Comparison of ENCODE assay signal across 27 mouse cellular contexts in the genomic region with DNA sequence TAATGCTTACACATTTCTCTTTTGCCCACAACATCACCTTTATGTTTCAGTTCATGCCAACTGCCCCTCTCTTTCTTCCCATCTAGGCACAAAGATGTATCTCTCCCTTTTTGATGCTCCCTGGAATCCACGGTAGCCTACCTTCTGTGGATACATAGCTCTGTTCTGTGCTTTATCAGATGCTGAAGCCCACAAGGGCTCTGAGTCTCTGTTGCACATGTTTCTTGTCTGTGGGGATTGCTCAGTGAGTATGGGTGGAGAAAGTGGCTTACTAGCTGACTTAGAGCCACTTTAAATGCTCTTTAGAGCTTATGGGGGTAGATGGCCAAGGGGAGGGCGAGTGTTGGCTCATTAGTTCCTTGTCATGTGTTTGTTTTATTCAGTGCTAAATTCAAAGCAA.
DNase-seq lines count a peak whose midpoint lies in the region; ATAC-seq and TF ChIP-seq lines count a peak whose summit lies in the region.
"Had no signal": no experiment of that assay in that cellular context is flagged by ENCODE, and none has a peak within 500 bp of the region (broad histone marks: within the 10 kb centered on the region; RNA-seq: fewer than 3 reads in every experiment).

No protein-coding gene starts in this region.

- ATAC-seq in forebrain, embryonic 16.5 days: 0 out of 2 replicates have a peak, but pooled peaks have one; percentile 18
- ATAC-seq in hindbrain, embryonic 13.5 days (ENCODE audit: low FRiP score): no peak
- ATAC-seq in hindbrain, embryonic 14.5 days (ENCODE audit: low FRiP score): no peak
- no peak for ATAC-seq in midbrain, embryonic 11.5 days (ENCODE audit: low FRiP score)
- no peak for ATAC-seq in midbrain, postnatal 0 days (ENCODE audit: low FRiP score)
- no peak for ATAC-seq in stomach, embryonic 14.5 days (ENCODE audit: insufficient number of reproducible peaks, insufficient read depth, low FRiP score, low read depth)
- no peak for ATAC-seq in stomach, postnatal 0 days (ENCODE audit: low FRiP score, low TSS enrichment)
- ATAC-seq: forebrain, embryonic 13.5 days; intestine, embryonic 16.5 days; Patski had no signal

- TF ChIP-seq EP300 in stomach, postnatal 0 days (optimal IDR thresholded peaks at IDR 0.05): no peak

- H3K27ac ChIP-seq in forebrain, embryonic 16.5 days (ENCODE audit: low read length): no peak overlapping the region
- H3K27ac ChIP-seq in forebrain, embryonic 10.5 days: no peak overlapping the region
- 0 out of 2 replicates have a peak overlapping the region, but pooled peaks have one; percentile 12 for H3K27ac ChIP-seq in hindbrain, embryonic 13.5 days
- no peak overlapping the region for H3K27ac ChIP-seq in hindbrain, embryonic 14.5 days
- H3K27ac ChIP-seq in midbrain, embryonic 11.5 days (ENCODE audit: low read depth, low read length): no peak overlapping the region
- no peak overlapping the region for H3K27ac ChIP-seq in midbrain, postnatal 0 days (ENCODE audit: low read depth, low read length)
- peak overlapping the region; percentile 44; the same call in 1 of the 2 replicates for H3K27ac ChIP-seq in stomach, embryonic 14.5 days (ENCODE audit: low read length)
- no peak overlapping the region for H3K27ac ChIP-seq in stomach, postnatal 0 days (replicated peaks)
- H3K27ac ChIP-seq: embryonic facial prominence, embryonic 12.5 days; embryonic facial prominence, embryonic 15.5 days; forebrain, embryonic 13.5 days; gastrocnemius, adult 2 months; heart, embryonic 10.5 days; heart, embryonic 13.5 days had no signal

- no peak overlapping the region for H3K4me2 ChIP-seq in forebrain, embryonic 16.5 days (ENCODE audit: low read length)
- no peak overlapping the region for H3K4me2 ChIP-seq in hindbrain, embryonic 13.5 days
- no peak overlapping the region for H3K4me2 ChIP-seq in hindbrain, embryonic 14.5 days (replicated peaks)
- H3K4me2 ChIP-seq in midbrain, embryonic 11.5 days: no peak overlapping the region
- no peak overlapping the region for H3K4me2 ChIP-seq in midbrain, postnatal 0 days (ENCODE audit: low read depth, low read length, poor library complexity, severe bottlenecking)
- H3K4me2 ChIP-seq in stomach, embryonic 14.5 days (replicated peaks; ENCODE audit: low read depth, low read length): no peak overlapping the region
- no peak overlapping the region for H3K4me2 ChIP-seq in stomach, postnatal 0 days (replicated peaks; ENCODE audit: low read depth)
- H3K4me2 ChIP-seq: embryonic facial prominence, embryonic 12.5 days; embryonic facial prominence, embryonic 15.5 days; forebrain, embryonic 13.5 days; heart, embryonic 13.5 days had no signal

- WGBS in forebrain, embryonic 16.5 days: 73% methylated on average over 2 of the region's 2 CpGs
- WGBS in forebrain, embryonic 10.5 days: 90% methylated on average over 2 of the region's 2 CpGs
- WGBS in hindbrain, embryonic 13.5 days: 84% methylated on average over 2 of the region's 2 CpGs
- WGBS in hindbrain, embryonic 14.5 days: 84% methylated on average over 2 of the region's 2 CpGs
- WGBS in midbrain, embryonic 11.5 days: 83% methylated on average over 2 of the region's 2 CpGs
- WGBS in midbrain, postnatal 0 days: 76% methylated on average over 2 of the region's 2 CpGs
- 64% methylated on average over 2 of the region's 2 CpGs for WGBS in stomach, embryonic 14.5 days
- 60% methylated on average over 2 of the region's 2 CpGs for WGBS in stomach, postnatal 0 days

- no peaks in the 10 kb centered on the region for H3K9me3 ChIP-seq in forebrain, embryonic 16.5 days (ENCODE audit: control insufficient read depth, low read length)
- H3K9me3 ChIP-seq in forebrain, embryonic 10.5 days: no peaks in the 10 kb centered on the region
- no peaks in the 10 kb centered on the region for H3K9me3 ChIP-seq in hindbrain, embryonic 13.5 days
- no peaks in the 10 kb centered on the region for H3K9me3 ChIP-seq in hindbrain, embryonic 14.5 days (ENCODE audit: control insufficient read depth, low read length)
- no peaks in the 10 kb centered on the region for H3K9me3 ChIP-seq in midbrain, embryonic 11.5 days (ENCODE audit: control insufficient read depth, low read length)
- H3K9me3 ChIP-seq in midbrain, postnatal 0 days (ENCODE audit: low read length): no peaks in the 10 kb centered on the region
- no peaks in the 10 kb centered on the region for H3K9me3 ChIP-seq in stomach, embryonic 14.5 days (ENCODE audit: control insufficient read depth, low read depth, low read length)
- no peaks in the 10 kb centered on the region for H3K9me3 ChIP-seq in stomach, postnatal 0 days (ENCODE audit: control insufficient read depth, low read length)
- H3K9me3 ChIP-seq: embryonic facial prominence, embryonic 12.5 days; embryonic facial prominence, embryonic 15.5 days; forebrain, embryonic 13.5 days; G1E; heart, embryonic 10.5 days; heart, embryonic 13.5 days had no signal

- H3K4me3 ChIP-seq in forebrain, embryonic 16.5 days (replicated peaks; ENCODE audit: low read length): no peak overlapping the region
- no peak overlapping the region for H3K4me3 ChIP-seq in forebrain, embryonic 10.5 days
- H3K4me3 ChIP-seq in hindbrain, embryonic 13.5 days: no peak overlapping the region
- H3K4me3 ChIP-seq in hindbrain, embryonic 14.5 days (replicated peaks; ENCODE audit: low read length): no peak overlapping the region
- H3K4me3 ChIP-seq in midbrain, embryonic 11.5 days (ENCODE audit: low read depth, low read length): no peak overlapping the region
- no peak overlapping the region for H3K4me3 ChIP-seq in midbrain, postnatal 0 days (ENCODE audit: low read depth, low read length)
- H3K4me3 ChIP-seq in stomach, embryonic 14.5 days (ENCODE audit: low read depth, low read length): no peak overlapping the region
- H3K4me3 ChIP-seq in stomach, postnatal 0 days (ENCODE audit: low read depth, low read length): no peak overlapping the region
- H3K4me3 ChIP-seq: embryonic facial prominence, embryonic 12.5 days; embryonic facial prominence, embryonic 15.5 days; forebrain, embryonic 13.5 days; gastrocnemius, adult 2 months; heart, embryonic 10.5 days; heart, embryonic 13.5 days had no signal

- no peak overlapping the region for H3K9ac ChIP-seq in forebrain, embryonic 16.5 days (replicated peaks; ENCODE audit: low read depth, low read length)
- no peak overlapping the region for H3K9ac ChIP-seq in hindbrain, embryonic 13.5 days
- no peak overlapping the region for H3K9ac ChIP-seq in hindbrain, embryonic 14.5 days
- no peak overlapping the region for H3K9ac ChIP-seq in midbrain, embryonic 11.5 days (ENCODE audit: low read length)
- no peak overlapping the region for H3K9ac ChIP-seq in midbrain, postnatal 0 days (replicated peaks; ENCODE audit: low read length, poor library complexity, severe bottlenecking)
- no peak overlapping the region for H3K9ac ChIP-seq in stomach, embryonic 14.5 days (replicated peaks; ENCODE audit: low read depth, low read length)
- H3K9ac ChIP-seq in stomach, postnatal 0 days (ENCODE audit: low read length): no peak overlapping the region
- H3K9ac ChIP-seq: embryonic facial prominence, embryonic 12.5 days; embryonic facial prominence, embryonic 15.5 days; forebrain, embryonic 13.5 days; heart, embryonic 13.5 days had no signal

- DNase-seq in forebrain, embryonic 10.5 days (ENCODE audit: extremely low spot score, low spot score): no peak
- no peak for DNase-seq in hindbrain, embryonic 14.5 days (ENCODE audit: low spot score)
- peak; percentile 68 for DNase-seq in midbrain, embryonic 11.5 days (ENCODE audit: low spot score, missing footprints)
- no peak for DNase-seq in midbrain, postnatal 0 days (ENCODE audit: low spot score)
- DNase-seq in stomach, postnatal 0 days (ENCODE audit: low spot score): no peak
- DNase-seq: adrenal gland, postnatal 36 days; B cell, adult 2 months; cerebellum, adult 11 months; cerebellum, adult 2 months; cerebellum, adult 9-11 months; cerebellum, postnatal 25 days; gastrocnemius, adult 2 months; gastrocnemius, postnatal 14 days; heart, postnatal 4 days; kidney, adult 18-20 months had no signal

- no peaks in the 10 kb centered on the region for H3K36me3 ChIP-seq in forebrain, embryonic 16.5 days (ENCODE audit: control insufficient read depth, insufficient read depth)
- H3K36me3 ChIP-seq in forebrain, embryonic 10.5 days (replicated peaks): no peaks in the 10 kb centered on the region
- no peaks in the 10 kb centered on the region for H3K36me3 ChIP-seq in hindbrain, embryonic 13.5 days
- H3K36me3 ChIP-seq in hindbrain, embryonic 14.5 days (replicated peaks; ENCODE audit: control insufficient read depth, insufficient read depth): no peaks in the 10 kb centered on the region
- no peaks in the 10 kb centered on the region for H3K36me3 ChIP-seq in midbrain, embryonic 11.5 days (ENCODE audit: control insufficient read depth, insufficient read depth, low read length)
- H3K36me3 ChIP-seq in midbrain, postnatal 0 days (ENCODE audit: insufficient read depth, low read length): no peaks in the 10 kb centered on the region
- H3K36me3 ChIP-seq in stomach, embryonic 14.5 days (ENCODE audit: control insufficient read depth, insufficient read depth, low read length): no peaks in the 10 kb centered on the region
- no peaks in the 10 kb centered on the region for H3K36me3 ChIP-seq in stomach, postnatal 0 days (ENCODE audit: control insufficient read depth, insufficient read depth, low read length)
- H3K36me3 ChIP-seq: embryonic facial prominence, embryonic 12.5 days; embryonic facial prominence, embryonic 15.5 days; G1E; heart, embryonic 10.5 days; heart, embryonic 13.5 days had no signal

- no peaks in the 10 kb centered on the region for H3K27me3 ChIP-seq in forebrain, embryonic 16.5 days (replicated peaks; ENCODE audit: control insufficient read depth, insufficient read depth, low read length)
- no peaks in the 10 kb centered on the region for H3K27me3 ChIP-seq in forebrain, embryonic 10.5 days (ENCODE audit: poor library complexity, severe bottlenecking)
- H3K27me3 ChIP-seq in hindbrain, embryonic 13.5 days: no peaks in the 10 kb centered on the region
- H3K27me3 ChIP-seq in hindbrain, embryonic 14.5 days (ENCODE audit: control insufficient read depth, insufficient read depth, low read length): no peaks in the 10 kb centered on the region
- no peaks in the 10 kb centered on the region for H3K27me3 ChIP-seq in midbrain, embryonic 11.5 days (ENCODE audit: control insufficient read depth, insufficient read depth, low read length)
- H3K27me3 ChIP-seq in midbrain, postnatal 0 days (ENCODE audit: insufficient read depth, low read length): no peaks in the 10 kb centered on the region
- H3K27me3 ChIP-seq in stomach, embryonic 14.5 days (ENCODE audit: control insufficient read depth, insufficient read depth, low read length): no peaks in the 10 kb centered on the region
- no peaks in the 10 kb centered on the region for H3K27me3 ChIP-seq in stomach, postnatal 0 days (ENCODE audit: control insufficient read depth, insufficient read depth, low read length)
- H3K27me3 ChIP-seq: CH12.LX; embryonic facial prominence, embryonic 12.5 days; embryonic facial prominence, embryonic 15.5 days; forebrain, embryonic 13.5 days; heart, embryonic 13.5 days; Patski had no signal

- 0 out of 2 replicates have a peak, but pooled peaks cover 3% of the 10 kb centered on the region for H3K4me1 ChIP-seq in forebrain, embryonic 16.5 days (replicated peaks; ENCODE audit: control insufficient read depth, insufficient read depth, low read length)
- no peaks in the 10 kb centered on the region for H3K4me1 ChIP-seq in forebrain, embryonic 10.5 days
- 0 out of 2 replicates have a peak, but pooled peaks cover 3% of the 10 kb centered on the region for H3K4me1 ChIP-seq in hindbrain, embryonic 13.5 days (replicated peaks)
- H3K4me1 ChIP-seq in hindbrain, embryonic 14.5 days (replicated peaks; ENCODE audit: control insufficient read depth, insufficient read depth, low read length): peaks cover 7% of the 10 kb centered on the region; the same call in 1 of the 2 replicates
- H3K4me1 ChIP-seq in midbrain, embryonic 11.5 days (ENCODE audit: control insufficient read depth, insufficient read depth, low read length): no peaks in the 10 kb centered on the region
- H3K4me1 ChIP-seq in midbrain, postnatal 0 days (ENCODE audit: insufficient read depth, low read length): no peaks in the 10 kb centered on the region
- H3K4me1 ChIP-seq in stomach, embryonic 14.5 days (ENCODE audit: control insufficient read depth, insufficient read depth, low read length): peaks cover 8% of the 10 kb centered on the region
- no peaks in the 10 kb centered on the region for H3K4me1 ChIP-seq in stomach, postnatal 0 days (replicated peaks; ENCODE audit: control insufficient read depth, insufficient read depth)
- H3K4me1 ChIP-seq: heart, embryonic 10.5 days had no signal

- TF ChIP-seq CTCF in midbrain, postnatal 0 days (IDR thresholded peaks at IDR 0.05): no peak
- no peak for TF ChIP-seq CTCF in stomach, postnatal 0 days (IDR thresholded peaks at IDR 0.05; ENCODE audit: low read depth)

Comparison
In these comparisons a context has a peak if more than half of its experiments do, and no peak if none do; other contexts are left out.
1. H3K27ac ChIP-seq: peak in hindbrain, embryonic 13.5 days (single experiment) and stomach, embryonic 14.5 days (single experiment); none in forebrain, embryonic 16.5 days (single experiment), forebrain, embryonic 10.5 days (single experiment), hindbrain, embryonic 14.5 days (single experiment), midbrain, embryonic 11.5 days (single experiment), midbrain, postnatal 0 days (single experiment) and stomach, postnatal 0 days (single experiment).